Mouse (Mus musculus): ENCODE results near the gene Gm12355. TPM values are rescaled to one million over a fixed set of nuclear protein-coding genes. Genes with fewer than 3 reads are reported as not detected.
A peak's percentile ranks its signal among the peaks of the same experiment; 100 is the strongest.

Gm12355 gene
- polyA plus RNA-seq, 1 experiment from 2014 or later, result 0.70 TPM

GRCm38 (mm10) chr11:98589306-98589705 lies 36.2 kb downstream of the Gm12355 start:
- no peak overlapping the region for H3K4me2 ChIP-seq (replicated peaks; ENCODE audit: low read depth, low read length)
- DNase-seq (ENCODE audit: low spot score) (no peak), ATAC-seq (no peak)
- peaks cover 8% of the 10 kb centered on the region; the same call in 1 of the 2 replicates for H3K4me1 ChIP-seq (ENCODE audit: insufficient read depth, low read depth, low read length)
- no peaks in the 10 kb centered on the region for H3K9me3 ChIP-seq (ENCODE audit: low read length)
- H3K4me3 ChIP-seq (ENCODE audit: low read depth, low read length), result no peak overlapping the region
- no peak overlapping the region for H3K9ac ChIP-seq (replicated peaks; ENCODE audit: low read depth)
- WGBS, result 71% methylated on average over 8 of the region's 8 CpGs
- no peak overlapping the region for H3K27ac ChIP-seq (ENCODE audit: low read length)
- no peak for TF ChIP-seq CTCF (IDR thresholded peaks at IDR 0.05)
- no peak for TF ChIP-seq EP300 (IDR thresholded peaks at IDR 0.05)
- H3K36me3 ChIP-seq (ENCODE audit: insufficient read depth, low read length), result no peaks in the 10 kb centered on the region
- H3K27me3 ChIP-seq (replicated peaks; ENCODE audit: insufficient read depth, low read length), result no peaks in the 10 kb centered on the region

DNA sequence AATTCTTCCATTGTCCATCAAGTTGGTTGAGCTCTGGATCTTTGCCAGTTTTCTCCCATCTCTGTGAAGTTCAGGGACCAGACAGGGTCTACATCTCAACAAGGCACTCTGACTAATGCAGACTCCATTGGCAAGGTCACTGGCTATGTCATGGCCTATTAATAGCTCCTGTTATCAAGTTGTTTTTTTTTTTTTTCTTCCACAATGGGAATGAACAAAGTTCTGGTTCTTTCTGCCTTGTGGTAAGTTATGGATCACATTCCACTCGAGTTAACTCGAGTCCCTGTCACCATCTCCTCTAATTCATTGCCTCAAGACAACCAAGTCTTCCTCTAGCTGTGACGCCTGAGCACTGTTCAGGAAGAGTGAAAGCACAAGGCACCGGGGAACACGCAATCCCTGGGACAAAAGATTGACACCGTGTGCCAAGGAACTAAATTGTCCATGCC lies 36.6 kb downstream of the Gm12355 start:
- no peak overlapping the region for H3K4me3 ChIP-seq (ENCODE audit: low read depth, low read length)

DNA sequence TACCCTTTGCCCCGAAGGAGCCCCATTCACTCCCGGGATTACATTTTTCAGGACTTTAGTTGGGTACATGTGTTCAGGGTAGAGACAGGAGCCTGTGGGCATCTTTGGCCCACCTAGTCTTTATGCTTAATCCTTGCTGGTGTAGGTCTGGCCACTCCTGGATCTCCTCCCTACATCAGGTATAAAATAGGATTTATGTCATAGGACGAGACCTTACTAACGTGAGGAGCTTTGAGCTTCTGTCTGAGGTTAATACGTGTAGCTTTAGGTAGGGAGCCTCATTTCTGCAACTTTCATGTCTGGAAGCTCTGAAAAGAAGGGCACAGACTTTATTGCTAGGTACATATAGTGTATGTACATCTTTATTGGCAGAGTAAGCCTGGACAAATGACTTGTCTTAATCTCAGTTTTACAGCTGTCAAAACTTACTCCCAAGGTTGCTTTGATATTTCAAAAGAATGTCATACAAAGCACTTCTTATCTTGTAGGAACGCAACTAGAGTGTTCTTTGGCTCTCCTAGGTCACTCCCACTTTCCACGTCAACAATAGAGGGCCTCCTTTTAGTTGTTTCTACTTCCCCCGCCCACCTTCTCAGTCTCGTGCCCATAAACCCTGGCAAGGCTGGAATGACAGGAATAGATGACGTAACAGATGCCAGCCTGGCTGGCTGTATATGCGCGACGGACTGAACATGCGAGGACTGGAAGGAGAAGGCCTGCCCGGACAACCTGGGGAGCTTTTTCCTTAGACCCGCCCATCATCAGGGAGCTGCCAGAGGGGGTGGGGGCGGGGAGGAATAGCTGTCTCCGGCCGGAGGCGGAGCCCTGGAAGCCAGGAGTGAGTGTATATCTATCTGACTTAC lies 37.5 kb downstream of the Gm12355 start:
- WGBS, result 4% methylated on average over 20 of the region's 20 CpGs
- no peaks in the 10 kb centered on the region for H3K36me3 ChIP-seq (ENCODE audit: insufficient read depth, low read length)
- H3K9me3 ChIP-seq (ENCODE audit: low read length), result no peaks in the 10 kb centered on the region
- H3K4me3 ChIP-seq (ENCODE audit: low read depth, low read length), result peak overlapping the region; percentile 80
- peaks cover 8% of the 10 kb centered on the region; the same call in 1 of the 2 replicates for H3K4me1 ChIP-seq (ENCODE audit: insufficient read depth, low read depth, low read length)
- ATAC-seq (peak; percentile 86), DNase-seq (ENCODE audit: low spot score) (peak; percentile 98)
- no peaks in the 10 kb centered on the region for H3K27me3 ChIP-seq (replicated peaks; ENCODE audit: insufficient read depth, low read length)
- no peak overlapping the region for H3K9ac ChIP-seq (replicated peaks; ENCODE audit: low read depth)
- TF ChIP-seq CTCF (IDR thresholded peaks at IDR 0.05) (no peak), EP300 (IDR thresholded peaks at IDR 0.05) (peak; percentile 78)
- H3K4me2 ChIP-seq (replicated peaks; ENCODE audit: low read depth, low read length), result peak overlapping the region; percentile 83
- peak overlapping the region; percentile 92 for H3K27ac ChIP-seq (ENCODE audit: low read length)

More for the DNA sequence above, 36.6 kb downstream of the Gm12355 start:
- H3K9me3 ChIP-seq (ENCODE audit: low read length), result no peaks in the 10 kb centered on the region
- H3K36me3 ChIP-seq (ENCODE audit: insufficient read depth, low read length), result no peaks in the 10 kb centered on the region
- H3K27ac ChIP-seq (ENCODE audit: low read length), result peak overlapping the region; percentile 92; the same call in 1 of the 2 replicates
- ATAC-seq (no peak), DNase-seq (ENCODE audit: low spot score) (peak; percentile 70)
- peaks cover 8% of the 10 kb centered on the region; the same call in 1 of the 2 replicates for H3K4me1 ChIP-seq (ENCODE audit: insufficient read depth, low read depth, low read length)
- H3K9ac ChIP-seq (replicated peaks; ENCODE audit: low read depth), result no peak overlapping the region
- no peaks in the 10 kb centered on the region for H3K27me3 ChIP-seq (replicated peaks; ENCODE audit: insufficient read depth, low read length)
- peak overlapping the region; percentile 83; the same call in 1 of the 2 replicates for H3K4me2 ChIP-seq (replicated peaks; ENCODE audit: low read depth, low read length)
- TF ChIP-seq EP300 (IDR thresholded peaks at IDR 0.05), result no peak
- WGBS, result 47% methylated on average over 6 of the region's 6 CpGs

DNA sequence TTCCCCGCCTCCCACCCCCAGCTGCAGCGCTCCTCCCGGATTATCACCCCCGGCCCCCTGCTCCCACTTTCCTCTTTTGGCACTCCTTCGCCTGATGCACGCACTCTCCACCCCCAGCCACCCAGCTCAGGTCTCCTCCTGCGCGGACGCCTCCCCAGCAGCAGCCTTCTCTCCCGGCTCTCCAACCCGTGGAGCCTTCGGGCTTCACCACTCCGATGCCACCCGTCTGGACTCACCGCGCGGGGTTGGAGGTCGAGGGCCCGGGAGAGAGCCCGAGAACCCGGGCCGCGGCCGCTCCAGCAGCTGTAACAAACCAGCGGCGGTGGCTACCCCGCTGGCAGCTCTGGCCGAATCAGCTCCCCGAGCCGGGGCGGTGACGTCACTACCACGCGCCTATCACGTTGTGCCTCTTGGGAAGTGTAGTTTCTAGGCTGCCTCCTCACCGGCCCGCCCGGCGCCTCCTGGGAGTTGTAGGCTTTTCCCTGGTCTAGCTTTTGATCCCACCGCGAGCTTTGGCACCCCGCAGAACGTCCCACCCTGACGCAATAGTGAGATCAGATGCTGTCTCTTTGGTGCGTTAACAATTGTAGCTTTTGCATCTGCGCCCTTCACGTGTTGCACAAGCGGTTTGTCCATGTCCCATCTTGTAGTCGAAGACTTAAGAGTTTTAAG lies 38.4 kb downstream of the Gm12355 start, which contains the start of gene Ormdl3:
TSS of gene Ormdl3 (minus strand) at position 477 of the 672 bp plus-strand sequence.
- peaks cover 8% of the 10 kb centered on the region; the same call in 1 of the 2 replicates for H3K4me1 ChIP-seq (ENCODE audit: insufficient read depth, low read depth, low read length)
- 2% methylated on average over 47 of the region's 49 CpGs for WGBS

GRCm38 (mm10) chr11:98586087-98586891 lies 39.2 kb downstream of the Gm12355 start:
- H3K4me3 ChIP-seq (ENCODE audit: low read depth, low read length), result peak overlapping the region; percentile 80
- DNase-seq (ENCODE audit: low spot score) (peak; percentile 24), ATAC-seq (no peak)
- WGBS, result 2% methylated on average over 22 of the region's 22 CpGs
- H3K4me2 ChIP-seq (replicated peaks; ENCODE audit: low read depth, low read length), result peak overlapping the region; percentile 83
- H3K4me1 ChIP-seq (ENCODE audit: insufficient read depth, low read depth, low read length), result peaks cover 8% of the 10 kb centered on the region; the same call in 1 of the 2 replicates
- H3K9me3 ChIP-seq (ENCODE audit: low read length), result no peaks in the 10 kb centered on the region
- TF ChIP-seq CTCF (IDR thresholded peaks at IDR 0.05) (no peak), EP300 (IDR thresholded peaks at IDR 0.05) (no peak)
- H3K36me3 ChIP-seq (ENCODE audit: insufficient read depth, low read length), result no peaks in the 10 kb centered on the region
- H3K27me3 ChIP-seq (replicated peaks; ENCODE audit: insufficient read depth, low read length), result no peaks in the 10 kb centered on the region
- peak overlapping the region; percentile 78 for H3K9ac ChIP-seq (replicated peaks; ENCODE audit: low read depth)
- peak overlapping the region; percentile 92; the same call in 1 of the 2 replicates for H3K27ac ChIP-seq (ENCODE audit: low read length)

More for the DNA sequence above, 38.4 kb downstream of the Gm12355 start, which contains the start of gene Ormdl3:
- Histone ChIP-seq H3K4me2 (replicated peaks; ENCODE audit: low read depth, low read length) (peak within 1 kb of the TSS; percentile 83), H3K27ac (ENCODE audit: low read length) (peak within 1 kb of the TSS; percentile 92), H3K27me3 (replicated peaks; ENCODE audit: insufficient read depth, low read length) (no peaks in the 10 kb centered on the region), H3K4me3 (ENCODE audit: low read depth, low read length) (peak within 1 kb of the TSS; percentile 80), H3K36me3 (ENCODE audit: insufficient read depth, low read length) (no peaks in the 10 kb centered on the region), H3K9me3 (ENCODE audit: low read length) (no peaks in the 10 kb centered on the region), H3K9ac (replicated peaks; ENCODE audit: low read depth) (peak within 1 kb of the TSS; percentile 78)
- ATAC-seq (peak; percentile 89), DNase-seq (ENCODE audit: low spot score) (peak; percentile 99)
- TF ChIP-seq CTCF (IDR thresholded peaks at IDR 0.05) (no peak), EP300 (IDR thresholded peaks at IDR 0.05) (no peak)
